Mouse (Mus musculus): ENCODE data around the gene Arhgap42. TPM values are rescaled to one million over a fixed set of nuclear protein-coding genes. Genes with fewer than 3 reads are reported as not detected.

The Arhgap42 gene
- polyA plus RNA-seq, 1 experiment from 2014 or later = 12.3 TPM

- Histone ChIP-seq H3K9ac (ENCODE audit: low read depth, low read length) (no peak overlapping the region), H3K9me3 (replicated peaks; ENCODE audit: control insufficient read depth, low read length) (no peaks in the 10 kb centered on the region), H3K36me3 (ENCODE audit: control insufficient read depth, insufficient read depth, low read length) (no peaks in the 10 kb centered on the region), H3K27ac (ENCODE audit: low read depth, low read length) (no peak overlapping the region), H3K27me3 (ENCODE audit: control insufficient read depth, insufficient read depth, low read length) (no peaks in the 10 kb centered on the region), H3K4me1 (ENCODE audit: control insufficient read depth, insufficient read depth, low read length) (peaks cover 10% of the 10 kb centered on the region; the same call in 1 of the 2 replicates), H3K4me3 (ENCODE audit: low read depth, low read length) (no peak overlapping the region), H3K4me2 (no peak overlapping the region)
- WGBS (ENCODE audit: insufficient replicate concordance) = 51% methylated on average over 8 of the region's 8 CpGs
- no peak for ATAC-seq (replicated peaks; ENCODE audit: insufficient number of reproducible peaks, low FRiP score, low TSS enrichment)
These were observed 39.6 kb downstream of the Arhgap42 start for GRCm38 (mm10) chr9:9199170-9199841.

GRCm38 (mm10) chr9:9198645-9199044, 40.3 kb downstream of the Arhgap42 start:
- Histone ChIP-seq H3K27me3 (ENCODE audit: control insufficient read depth, insufficient read depth, low read length) (no peaks in the 10 kb centered on the region), H3K27ac (ENCODE audit: low read depth, low read length) (no peak overlapping the region), H3K36me3 (ENCODE audit: control insufficient read depth, insufficient read depth, low read length) (no peaks in the 10 kb centered on the region), H3K4me1 (ENCODE audit: control insufficient read depth, insufficient read depth, low read length) (peaks cover 10% of the 10 kb centered on the region; the same call in 1 of the 2 replicates), H3K4me2 (no peak overlapping the region), H3K9me3 (replicated peaks; ENCODE audit: control insufficient read depth, low read length) (no peaks in the 10 kb centered on the region), H3K9ac (ENCODE audit: low read depth, low read length) (no peak overlapping the region), H3K4me3 (ENCODE audit: low read depth, low read length) (no peak overlapping the region)
- ATAC-seq (replicated peaks; ENCODE audit: insufficient number of reproducible peaks, low FRiP score, low TSS enrichment) = no peak
- 43% methylated on average over 3 of the region's 3 CpGs for WGBS (ENCODE audit: insufficient replicate concordance)

- Histone ChIP-seq H3K4me3 (ENCODE audit: low read depth, low read length) (no peak overlapping the region), H3K9ac (ENCODE audit: low read depth, low read length) (no peak overlapping the region), H3K27me3 (ENCODE audit: control insufficient read depth, insufficient read depth, low read length) (no peaks in the 10 kb centered on the region), H3K27ac (ENCODE audit: low read depth, low read length) (no peak overlapping the region), H3K9me3 (replicated peaks; ENCODE audit: control insufficient read depth, low read length) (no peaks in the 10 kb centered on the region), H3K4me1 (ENCODE audit: control insufficient read depth, insufficient read depth, low read length) (peaks cover 10% of the 10 kb centered on the region; the same call in 1 of the 2 replicates), H3K4me2 (no peak overlapping the region), H3K36me3 (ENCODE audit: control insufficient read depth, insufficient read depth, low read length) (no peaks in the 10 kb centered on the region)
- ATAC-seq (replicated peaks; ENCODE audit: insufficient number of reproducible peaks, low FRiP score, low TSS enrichment) = no peak
These were observed 42.9 kb downstream of the Arhgap42 start for GRCm38 (mm10) chr9:9196046-9196445.

GRCm38 (mm10) chr9:9194496-9194895, 44.4 kb downstream of the Arhgap42 start:
- ATAC-seq (replicated peaks; ENCODE audit: insufficient number of reproducible peaks, low FRiP score, low TSS enrichment) = no peak
- Histone ChIP-seq H3K36me3 (ENCODE audit: control insufficient read depth, insufficient read depth, low read length) (no peaks in the 10 kb centered on the region), H3K27me3 (ENCODE audit: control insufficient read depth, insufficient read depth, low read length) (no peaks in the 10 kb centered on the region), H3K9me3 (replicated peaks; ENCODE audit: control insufficient read depth, low read length) (no peaks in the 10 kb centered on the region), H3K4me1 (ENCODE audit: control insufficient read depth, insufficient read depth, low read length) (peaks cover 10% of the 10 kb centered on the region; the same call in 1 of the 2 replicates), H3K4me3 (ENCODE audit: low read depth, low read length) (no peak overlapping the region), H3K4me2 (no peak overlapping the region), H3K27ac (ENCODE audit: low read depth, low read length) (no peak overlapping the region), H3K9ac (ENCODE audit: low read depth, low read length) (no peak overlapping the region)
- 52% methylated on average over 1 of the region's 1 CpGs for WGBS (ENCODE audit: insufficient replicate concordance)

- Histone ChIP-seq H3K4me3 (ENCODE audit: low read depth, low read length) (no peak overlapping the region), H3K9me3 (replicated peaks; ENCODE audit: control insufficient read depth, low read length) (no peaks in the 10 kb centered on the region), H3K4me2 (no peak overlapping the region), H3K27ac (ENCODE audit: low read depth, low read length) (no peak overlapping the region), H3K9ac (ENCODE audit: low read depth, low read length) (no peak overlapping the region), H3K4me1 (ENCODE audit: control insufficient read depth, insufficient read depth, low read length) (no peaks in the 10 kb centered on the region), H3K36me3 (ENCODE audit: control insufficient read depth, insufficient read depth, low read length) (no peaks in the 10 kb centered on the region), H3K27me3 (ENCODE audit: control insufficient read depth, insufficient read depth, low read length) (no peaks in the 10 kb centered on the region)
- no peak for ATAC-seq (replicated peaks; ENCODE audit: insufficient number of reproducible peaks, low FRiP score, low TSS enrichment)
- 76% methylated on average over 4 of the region's 4 CpGs for WGBS (ENCODE audit: insufficient replicate concordance)
These were observed 46.2 kb downstream of the Arhgap42 start for GRCm38 (mm10) chr9:9192716-9193115.

- H3K9ac ChIP-seq (ENCODE audit: low read depth, low read length) = no peak overlapping the region
- H3K27ac ChIP-seq (ENCODE audit: low read depth, low read length) = no peak overlapping the region
- no peak overlapping the region for H3K4me3 ChIP-seq (ENCODE audit: low read depth, low read length)
- no peaks in the 10 kb centered on the region for H3K36me3 ChIP-seq (ENCODE audit: control insufficient read depth, insufficient read depth, low read length)
- H3K4me2 ChIP-seq = no peak overlapping the region
- no peaks in the 10 kb centered on the region for H3K4me1 ChIP-seq (ENCODE audit: control insufficient read depth, insufficient read depth, low read length)
- H3K27me3 ChIP-seq (ENCODE audit: control insufficient read depth, insufficient read depth, low read length) = no peaks in the 10 kb centered on the region
- no peak for ATAC-seq (replicated peaks; ENCODE audit: insufficient number of reproducible peaks, low FRiP score, low TSS enrichment)
- no peaks in the 10 kb centered on the region for H3K9me3 ChIP-seq (replicated peaks; ENCODE audit: control insufficient read depth, low read length)
- WGBS (ENCODE audit: insufficient replicate concordance) = 75% methylated on average over 1 of the region's 1 CpGs
These were observed 48.1 kb downstream of the Arhgap42 start for GRCm38 (mm10) chr9:9190835-9191234.

- no peak for ATAC-seq (replicated peaks; ENCODE audit: insufficient number of reproducible peaks, low FRiP score, low TSS enrichment)
- Histone ChIP-seq H3K27ac (ENCODE audit: low read depth, low read length) (no peak overlapping the region), H3K9me3 (replicated peaks; ENCODE audit: control insufficient read depth, low read length) (no peaks in the 10 kb centered on the region), H3K4me2 (no peak overlapping the region), H3K36me3 (ENCODE audit: control insufficient read depth, insufficient read depth, low read length) (no peaks in the 10 kb centered on the region), H3K27me3 (ENCODE audit: control insufficient read depth, insufficient read depth, low read length) (no peaks in the 10 kb centered on the region), H3K9ac (ENCODE audit: low read depth, low read length) (no peak overlapping the region), H3K4me1 (ENCODE audit: control insufficient read depth, insufficient read depth, low read length) (no peaks in the 10 kb centered on the region), H3K4me3 (ENCODE audit: low read depth, low read length) (no peak overlapping the region)
- WGBS (ENCODE audit: insufficient replicate concordance) = 85% methylated on average over 3 of the region's 3 CpGs
These were observed 50.7 kb downstream of the Arhgap42 start for GRCm38 (mm10) chr9:9188167-9188566.

GRCm38 (mm10) chr9:9177745-9178144, 61.2 kb downstream of the Arhgap42 start:
- Histone ChIP-seq H3K27me3 (ENCODE audit: control insufficient read depth, insufficient read depth, low read length) (no peaks in the 10 kb centered on the region), H3K9me3 (replicated peaks; ENCODE audit: control insufficient read depth, low read length) (no peaks in the 10 kb centered on the region), H3K4me2 (no peak overlapping the region), H3K9ac (ENCODE audit: low read depth, low read length) (no peak overlapping the region), H3K36me3 (ENCODE audit: control insufficient read depth, insufficient read depth, low read length) (no peaks in the 10 kb centered on the region), H3K27ac (ENCODE audit: low read depth, low read length) (no peak overlapping the region), H3K4me1 (ENCODE audit: control insufficient read depth, insufficient read depth, low read length) (no peaks in the 10 kb centered on the region), H3K4me3 (ENCODE audit: low read depth, low read length) (no peak overlapping the region)
- no peak for ATAC-seq (replicated peaks; ENCODE audit: insufficient number of reproducible peaks, low FRiP score, low TSS enrichment)
- WGBS (ENCODE audit: insufficient replicate concordance) = 61% methylated on average over 4 of the region's 4 CpGs

- H3K9me3 ChIP-seq (replicated peaks; ENCODE audit: control insufficient read depth, low read length) = no peaks in the 10 kb centered on the region
- H3K36me3 ChIP-seq (ENCODE audit: control insufficient read depth, insufficient read depth, low read length) = no peaks in the 10 kb centered on the region
- H3K27ac ChIP-seq (ENCODE audit: low read depth, low read length) = no peak overlapping the region
- no peak overlapping the region for H3K9ac ChIP-seq (ENCODE audit: low read depth, low read length)
- ATAC-seq (replicated peaks; ENCODE audit: insufficient number of reproducible peaks, low FRiP score, low TSS enrichment) = no peak
- no peak overlapping the region for H3K4me2 ChIP-seq
- H3K4me3 ChIP-seq (ENCODE audit: low read depth, low read length) = no peak overlapping the region
- no peaks in the 10 kb centered on the region for H3K27me3 ChIP-seq (ENCODE audit: control insufficient read depth, insufficient read depth, low read length)
- no peaks in the 10 kb centered on the region for H3K4me1 ChIP-seq (ENCODE audit: control insufficient read depth, insufficient read depth, low read length)
- WGBS (ENCODE audit: insufficient replicate concordance) = 65% methylated on average over 2 of the region's 2 CpGs
These were observed 64.0 kb downstream of the Arhgap42 start for GRCm38 (mm10) chr9:9174924-9175323.

Data from heart, embryonic 11.5 days (tissue).